Mouse (Mus musculus) limb, embryonic 14.5 days (tissue): ENCODE measurements around the gene Mtfp1. TPM values are rescaled to one million over a fixed set of nuclear protein-coding genes. Genes with fewer than 3 reads are reported as not detected.

Source experiments
- ATAC-seq: fragments of 200-750 bp; cut with Nextera tagmentation; 2 replicates; pipeline ENCODE4 v1.8.0; 2017; ENCODE audit warnings: low read depth, moderate number of reproducible peaks, moderate TSS enrichment; ENCODE audit not compliant: low FRiP score
- DNase-seq: peaks from one replicate; pipeline ENCODE4 v3.0.0-alpha.2; 2015; ENCODE audit warnings: low spot score
- H3K27ac ChIP-seq: fragments of 300-500 bp; sonication (generic); replicated peaks from 2 replicates; pipeline ENCODE4 v1.5.1; 2014; ENCODE audit warnings: low read depth, mild to moderate bottlenecking, low read length, moderate library complexity, mixed read lengths
- H3K27me3 ChIP-seq: fragments of 300-500 bp; sonication (generic); 2 replicates; pipeline ENCODE4 v1.6.1; 2014; ENCODE audit warnings: low read length, mixed read lengths; ENCODE audit not compliant: control insufficient read depth, insufficient read depth
- H3K36me3 ChIP-seq: fragments of 300-500 bp; sonication (generic); 2 replicates; pipeline ENCODE4 v1.6.1; 2014; ENCODE audit warnings: mild to moderate bottlenecking, low read length, moderate library complexity, mixed read lengths; ENCODE audit not compliant: control insufficient read depth, insufficient read depth
- H3K4me1 ChIP-seq: fragments of 300-500 bp; sonication (generic); 2 replicates; pipeline ENCODE4 v1.6.1; 2014; ENCODE audit warnings: antibody characterized with exemption, low read length, mixed read lengths; ENCODE audit not compliant: control insufficient read depth, insufficient read depth
- H3K4me2 ChIP-seq: fragments of 300-500 bp; sonication (generic); replicated peaks from 2 replicates; pipeline ENCODE4 v1.6.1; 2014; ENCODE audit warnings: low read depth, mild to moderate bottlenecking, low read length, moderate library complexity; ENCODE audit not compliant: severe bottlenecking
- H3K4me3 ChIP-seq: fragments of 300-500 bp; sonication (generic); replicated peaks from 2 replicates; pipeline ENCODE4 v1.5.1; 2014; ENCODE audit warnings: low read length
- H3K9ac ChIP-seq: fragments of 300-500 bp; sonication (generic); 2 replicates; pipeline ENCODE4 v1.6.1; 2014; ENCODE audit warnings: mild to moderate bottlenecking, low read depth, low read length, moderate library complexity; ENCODE audit not compliant: severe bottlenecking
- H3K9me3 ChIP-seq: fragments of 300-500 bp; sonication (generic); 2 replicates; pipeline ENCODE4 v1.6.1; 2016; ENCODE audit warnings: low read length; ENCODE audit not compliant: control insufficient read depth
- POLR2A ChIP-seq: fragments of 200-500 bp; IDR thresholded peaks from 2 replicates; pipeline ENCODE4 v1.8.0; 2012; ENCODE audit warnings: inconsistent platforms, mild to moderate bottlenecking, moderate library complexity, borderline replicate concordance; ENCODE audit not compliant: insufficient read depth, insufficient read length; ENCODE audit errors: extremely low read depth
- WGBS: fragments of 180-500 bp; shearing (Covaris S2); extraction: QIAGEN DNeasy Blood & Tissue Kit; methylation state at CpG from one replicate; pipeline ENCODE4 v1.1.7; 2014; 5-methylcytosine and 5-hydroxymethylcytosine counted together
- polyA plus RNA-seq, 2 experiments: library from polyadenylated mRNA; depleted of rRNA in 1 of 2; stranded (reverse) in 1 of 2; unstranded in 1 of 2; fragments of >200 nt; fragmentation: Nextera tagmentation in 1 of 2; extraction: Ambion mirVana in 1 of 2; gene quantifications; 2 replicates each; pipeline versions ENCODE4 v1.2.1 to v1.2.3; 2012 to 2014

Mtfp1 gene
- polyA plus RNA-seq, 2 experiments = 4.7 to 5.3 TPM

DNA sequence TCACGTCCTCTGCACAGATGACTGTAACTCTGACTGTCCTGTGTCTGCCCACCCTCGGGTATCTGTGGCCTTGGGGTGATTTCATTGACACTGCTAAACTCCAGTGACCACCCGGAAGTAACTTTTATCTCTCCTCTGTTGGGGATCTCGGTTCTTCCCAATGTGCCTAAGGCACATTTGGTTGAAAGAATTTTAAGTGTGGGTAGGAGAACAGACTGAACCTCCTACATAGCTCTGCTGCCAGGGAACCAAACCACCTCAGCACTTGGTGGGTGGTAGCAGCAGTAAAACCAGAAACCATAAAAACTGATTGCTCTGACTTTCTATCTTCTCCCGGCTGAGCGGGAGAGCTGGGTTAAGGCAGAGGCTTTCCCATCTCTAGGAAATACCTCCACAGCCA lies 10.2 kb upstream of the Mtfp1 start:
- H3K27ac ChIP-seq = no peak overlapping the region
- H3K36me3 ChIP-seq = peaks cover 20% of the 10 kb centered on the region
- no peak for TF ChIP-seq POLR2A
- no peak overlapping the region for H3K4me3 ChIP-seq
- no peaks in the 10 kb centered on the region for H3K27me3 ChIP-seq
- 26% methylated on average over 6 of the region's 6 CpGs for WGBS
- H3K9me3 ChIP-seq = no peaks in the 10 kb centered on the region
- ATAC-seq (no peak), DNase-seq (no peak)
- no peak overlapping the region for H3K9ac ChIP-seq
- H3K4me1 ChIP-seq = no peaks in the 10 kb centered on the region
- H3K4me2 ChIP-seq = no peak overlapping the region

DNA sequence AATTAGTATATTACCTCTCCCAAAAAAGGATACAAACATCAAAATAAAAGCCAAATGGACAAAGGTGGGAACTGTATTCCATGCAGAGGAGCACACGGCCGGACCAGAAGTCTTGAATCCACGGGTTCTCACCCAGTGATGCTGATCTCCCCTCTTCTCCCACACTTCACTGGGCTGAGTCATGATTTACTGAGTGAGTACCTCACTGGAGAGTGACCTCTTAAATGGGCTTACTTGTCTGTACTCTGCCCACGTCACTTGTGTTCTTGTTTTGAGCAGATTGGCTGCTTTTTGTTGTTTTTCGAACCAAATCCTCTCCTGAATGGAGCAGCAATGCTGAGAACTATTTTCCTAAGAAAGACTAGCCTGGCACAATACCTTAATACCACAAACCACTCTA lies 9.7 kb upstream of the Mtfp1 start:
- Histone ChIP-seq H3K27ac (no peak overlapping the region), H3K4me3 (no peak overlapping the region), H3K36me3 (peaks cover 19% of the 10 kb centered on the region), H3K27me3 (no peaks in the 10 kb centered on the region), H3K4me2 (no peak overlapping the region), H3K9me3 (no peaks in the 10 kb centered on the region), H3K4me1 (no peaks in the 10 kb centered on the region), H3K9ac (no peak overlapping the region)
- TF ChIP-seq POLR2A = no peak
- DNase-seq = no peak
- 81% methylated on average over 5 of the region's 5 CpGs for WGBS
- ATAC-seq = no peak

DNA sequence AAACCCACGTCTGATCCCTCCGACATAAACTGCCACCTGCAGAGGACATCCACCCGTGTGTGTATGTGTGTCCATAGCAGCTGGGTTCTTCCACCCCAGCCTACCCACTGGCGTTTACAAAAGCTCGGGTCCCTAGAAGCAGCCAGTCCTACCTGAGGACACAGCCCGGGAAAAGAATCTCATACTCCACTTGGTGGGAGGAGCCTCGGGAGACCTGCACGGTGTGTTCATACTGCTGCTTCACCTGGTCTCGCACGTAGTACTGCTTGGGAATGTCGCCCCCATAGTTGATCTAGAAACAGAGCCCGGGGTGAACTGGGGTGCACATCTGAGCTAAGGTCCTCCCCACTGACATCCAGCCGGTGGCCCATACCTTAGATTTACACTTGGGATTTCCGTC lies 8.3 kb upstream of the Mtfp1 start:
- H3K4me3 ChIP-seq = no peak overlapping the region
- DNase-seq (no peak), ATAC-seq (no peak)
- no peaks in the 10 kb centered on the region for H3K27me3 ChIP-seq
- TF ChIP-seq POLR2A = no peak
- H3K27ac ChIP-seq = no peak overlapping the region
- no peaks in the 10 kb centered on the region for H3K9me3 ChIP-seq
- no peak overlapping the region for H3K4me2 ChIP-seq
- H3K36me3 ChIP-seq = peaks cover 11% of the 10 kb centered on the region; the same call in 1 of the 2 replicates
- H3K9ac ChIP-seq = no peak overlapping the region
- WGBS = 82% methylated on average over 14 of the region's 14 CpGs
- no peaks in the 10 kb centered on the region for H3K4me1 ChIP-seq

DNA sequence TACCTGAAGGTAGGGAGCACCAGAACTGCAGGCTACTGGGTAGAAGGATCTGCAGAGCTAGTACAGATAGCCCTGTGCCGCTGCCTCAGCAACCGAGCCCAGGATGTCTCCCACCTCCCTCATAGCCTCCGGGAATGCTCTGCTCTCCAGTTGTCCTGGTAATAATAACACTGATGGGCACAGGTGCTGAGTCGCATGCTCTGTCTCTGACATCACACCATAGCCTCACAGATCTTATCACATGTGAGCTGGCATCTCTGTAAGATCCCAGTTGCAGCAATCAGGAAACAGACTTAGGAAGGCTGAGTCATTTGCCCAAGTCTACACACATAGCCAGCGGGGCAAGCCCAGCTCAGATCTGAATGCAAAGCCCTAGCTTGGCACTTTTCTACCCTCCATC lies 6.6 kb upstream of the Mtfp1 start:
- ATAC-seq = no peak
- Histone ChIP-seq H3K36me3 (0 out of 2 replicates have a peak, but pooled peaks cover 3% of the 10 kb centered on the region), H3K9ac (no peak overlapping the region), H3K27me3 (no peaks in the 10 kb centered on the region), H3K4me2 (no peak overlapping the region), H3K4me1 (peaks cover 5% of the 10 kb centered on the region), H3K9me3 (no peaks in the 10 kb centered on the region), H3K4me3 (no peak overlapping the region), H3K27ac (no peak overlapping the region)
- 87% methylated on average over 5 of the region's 5 CpGs for whole genome bisulfite sequencing
- TF ChIP-seq POLR2A = no peak
- no peak for DNase-seq

DNA sequence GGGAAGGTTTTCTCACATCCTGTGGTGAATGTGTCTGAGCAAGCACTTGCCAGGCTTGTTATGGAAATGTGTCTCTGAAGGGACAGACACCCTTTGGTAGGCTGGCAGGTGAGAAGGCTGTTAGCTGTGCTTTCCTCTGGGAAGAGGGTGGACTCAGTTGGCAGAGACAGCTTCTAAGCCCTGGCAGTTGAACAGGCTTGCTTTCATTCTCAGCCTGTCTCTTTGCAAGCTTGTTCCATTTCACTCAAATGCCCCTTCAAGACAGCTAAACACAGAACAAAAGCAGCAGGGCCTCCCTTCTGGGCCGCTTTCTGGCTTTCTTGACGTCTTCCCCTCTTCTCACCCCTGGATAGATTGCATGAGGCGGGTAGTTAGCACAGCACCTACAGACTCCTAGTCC lies 4.2 kb upstream of the Mtfp1 start:
- Histone ChIP-seq H3K4me2 (no peak overlapping the region), H3K27ac (no peak overlapping the region), H3K36me3 (0 out of 2 replicates have a peak, but pooled peaks cover 3% of the 10 kb centered on the region), H3K9ac (no peak overlapping the region), H3K9me3 (no peaks in the 10 kb centered on the region), H3K27me3 (no peaks in the 10 kb centered on the region), H3K4me3 (no peak overlapping the region), H3K4me1 (peaks cover 13% of the 10 kb centered on the region)
- TF ChIP-seq POLR2A = no peak
- DNase-seq (no peak), ATAC-seq (no peak)
- WGBS = 54% methylated on average over 3 of the region's 3 CpGs

DNA sequence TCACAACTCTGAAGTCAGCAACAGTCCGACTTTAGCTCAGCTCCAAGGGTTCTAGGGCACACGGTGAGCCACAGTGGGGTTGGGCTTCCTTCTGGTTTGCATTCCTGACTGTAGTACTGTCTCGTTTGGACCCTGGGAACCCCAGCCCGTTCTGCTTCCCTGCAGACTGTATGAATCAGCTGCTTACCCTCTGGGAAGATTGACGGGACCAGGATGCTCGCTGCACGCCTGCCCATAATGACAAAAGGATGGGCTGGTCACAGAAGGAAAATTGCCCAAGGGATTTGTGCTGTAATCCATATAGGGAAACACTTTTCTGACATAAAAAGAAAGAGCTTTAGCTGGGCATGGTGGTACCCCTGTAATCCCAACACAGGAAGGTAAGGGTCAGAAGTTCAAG lies 3.6 kb upstream of the Mtfp1 start:
- no peaks in the 10 kb centered on the region for H3K27me3 ChIP-seq
- no peaks in the 10 kb centered on the region for H3K9me3 ChIP-seq
- H3K36me3 ChIP-seq = 0 out of 2 replicates have a peak, but pooled peaks cover 3% of the 10 kb centered on the region
- ATAC-seq (no peak), DNase-seq (no peak)
- TF ChIP-seq POLR2A = no peak
- H3K9ac ChIP-seq = no peak overlapping the region
- 69% methylated on average over 7 of the region's 7 CpGs for WGBS
- H3K27ac ChIP-seq = no peak overlapping the region
- H3K4me2 ChIP-seq = no peak overlapping the region
- H3K4me1 ChIP-seq = peaks cover 16% of the 10 kb centered on the region
- no peak overlapping the region for H3K4me3 ChIP-seq
